Mouse (Mus musculus): ENCODE results near the gene Slc7a10. TPM values are rescaled to one million over a fixed set of nuclear protein-coding genes. Genes with fewer than 3 reads are reported as not detected.

The Slc7a10 gene
- polyA plus RNA-seq (2016; fragmentation: Nextera tagmentation; extraction: Ambion mirVana), result 1.5 and 1.6 TPM in 2 replicates

DNA sequence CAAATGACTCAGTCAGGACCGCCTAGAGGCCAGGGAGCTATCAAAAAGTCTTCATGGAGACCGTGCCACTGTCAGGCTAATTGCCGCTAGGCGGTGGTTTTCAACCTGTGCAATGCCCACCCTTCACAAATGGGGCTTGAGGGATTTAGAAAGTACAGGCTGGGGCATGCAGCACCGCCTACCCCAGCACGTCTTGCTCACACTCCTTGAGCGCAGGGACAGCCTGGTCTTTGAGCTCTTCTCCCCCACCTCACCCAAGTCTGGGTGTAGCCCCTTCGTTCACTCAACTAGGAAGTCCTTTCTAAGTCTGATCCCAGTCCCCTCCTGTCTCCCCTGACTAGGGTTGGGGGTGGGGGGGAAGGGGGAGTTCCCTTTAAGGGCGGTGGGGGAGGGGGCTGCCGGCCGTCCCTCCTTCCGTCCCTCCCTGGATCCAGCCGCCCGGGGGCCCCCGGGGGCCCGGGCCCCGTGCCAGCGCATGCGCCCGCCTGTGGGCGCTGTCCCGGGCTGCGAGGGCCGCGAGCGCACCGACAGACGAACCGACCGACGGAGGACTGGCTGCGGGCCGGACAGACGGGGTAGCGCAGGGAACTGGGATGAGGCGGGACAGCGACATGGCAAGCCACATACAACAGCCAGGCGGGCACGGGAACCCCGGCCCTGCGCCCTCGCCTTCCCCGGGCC, at the start of gene Slc7a10:
Gene Slc7a10 (plus strand): TSS at position 497 of the 681 bp plus-strand sequence.
- WGBS, result 1% methylated on average over 41 of the region's 43 CpGs
- peaks cover 18% of the 10 kb centered on the region for H3K4me1 ChIP-seq
- H3K9ac ChIP-seq, result peak within 1 kb of the TSS; percentile 36
- 0 out of 2 replicates have a peak, but pooled peaks have one; percentile 14 for ATAC-seq (ENCODE audit: low FRiP score)
- 0 out of 2 replicates have a peak, but pooled peaks cover 7% of the 10 kb centered on the region for H3K9me3 ChIP-seq
- peak within 1 kb of the TSS; percentile 60 for H3K4me2 ChIP-seq
- peak within 1 kb of the TSS; percentile 35 for H3K4me3 ChIP-seq (replicated peaks)
- H3K27ac ChIP-seq, result no peak within 1 kb of the TSS
- H3K27me3 ChIP-seq, result peaks cover 51% of the 10 kb centered on the region
- no peaks in the 10 kb centered on the region for H3K36me3 ChIP-seq (replicated peaks)

DNA sequence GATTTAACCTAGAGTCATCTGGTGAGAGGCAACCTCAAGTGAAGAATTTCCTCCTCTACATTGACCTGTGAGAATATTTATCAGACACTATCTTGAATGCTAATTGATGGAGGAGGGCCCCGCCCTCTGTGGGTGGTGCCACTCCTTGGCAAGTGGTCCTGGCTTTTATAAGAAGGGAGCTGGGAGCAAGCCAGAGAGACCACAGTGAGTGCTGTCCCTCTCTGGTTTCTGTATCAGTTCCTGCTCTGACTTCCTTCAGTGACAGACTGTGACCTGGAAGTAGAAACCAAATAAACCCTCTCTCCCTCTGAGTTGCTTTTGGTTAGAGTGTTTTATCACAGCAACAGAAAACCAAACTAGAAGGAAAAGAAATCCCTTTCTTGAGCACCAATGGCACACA, 48.7 kb upstream of the Slc7a10 start:
- no peaks in the 10 kb centered on the region for H3K9me3 ChIP-seq
- H3K9ac ChIP-seq, result no peak overlapping the region
- no peaks in the 10 kb centered on the region for H3K4me1 ChIP-seq
- 0 out of 2 replicates have a peak, but pooled peaks cover 7% of the 10 kb centered on the region for H3K27me3 ChIP-seq
- no peak for ATAC-seq (ENCODE audit: low FRiP score)
- H3K4me3 ChIP-seq (replicated peaks), result no peak overlapping the region
- H3K27ac ChIP-seq, result no peak overlapping the region
- H3K36me3 ChIP-seq (replicated peaks), result no peaks in the 10 kb centered on the region
- H3K4me2 ChIP-seq, result no peak overlapping the region
- 71% methylated on average over 1 of the region's 1 CpGs for WGBS

DNA sequence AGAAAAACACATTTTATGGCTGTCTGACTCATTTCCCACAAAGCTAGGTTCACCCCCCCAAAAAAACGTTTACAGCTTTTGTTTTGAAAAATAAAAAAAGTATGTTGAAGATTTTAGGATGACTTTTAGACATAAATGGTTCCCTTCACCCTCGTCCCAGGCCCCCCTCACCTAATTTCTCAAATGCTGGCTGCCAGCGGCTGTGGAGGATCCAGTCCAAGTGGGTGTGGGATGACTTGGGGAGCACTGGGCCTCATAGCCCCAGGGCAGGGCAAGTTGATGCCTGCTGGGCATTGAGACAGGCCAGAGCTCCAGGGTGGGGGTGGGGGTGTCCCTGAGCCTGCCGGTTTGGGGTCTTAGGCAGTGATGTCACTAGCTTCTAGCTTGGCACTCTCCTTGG, 47.7 kb upstream of the Slc7a10 start:
- WGBS, result 71% methylated on average over 4 of the region's 4 CpGs
- H3K36me3 ChIP-seq (replicated peaks), result no peaks in the 10 kb centered on the region
- no peak overlapping the region for H3K4me3 ChIP-seq (replicated peaks)
- H3K4me1 ChIP-seq, result no peaks in the 10 kb centered on the region
- H3K4me2 ChIP-seq, result no peak overlapping the region
- no peak overlapping the region for H3K27ac ChIP-seq
- H3K9me3 ChIP-seq, result no peaks in the 10 kb centered on the region
- H3K9ac ChIP-seq, result no peak overlapping the region
- H3K27me3 ChIP-seq, result 0 out of 2 replicates have a peak, but pooled peaks cover 7% of the 10 kb centered on the region
- ATAC-seq (ENCODE audit: low FRiP score), result no peak

- Histone ChIP-seq H3K9me3 (no peaks in the 10 kb centered on the region), H3K4me1 (no peaks in the 10 kb centered on the region), H3K27me3 (0 out of 2 replicates have a peak, but pooled peaks cover 7% of the 10 kb centered on the region), H3K4me3 (replicated peaks) (no peak overlapping the region), H3K36me3 (replicated peaks) (no peaks in the 10 kb centered on the region), H3K9ac (no peak overlapping the region), H3K27ac (no peak overlapping the region), H3K4me2 (no peak overlapping the region)
- no peak for ATAC-seq (ENCODE audit: low FRiP score)
- WGBS, result 81% methylated on average over 5 of the region's 5 CpGs
Measured at GRCm38 (mm10) chr7:35139880-35140279, 46.3 kb upstream of the Slc7a10 start.

DNA sequence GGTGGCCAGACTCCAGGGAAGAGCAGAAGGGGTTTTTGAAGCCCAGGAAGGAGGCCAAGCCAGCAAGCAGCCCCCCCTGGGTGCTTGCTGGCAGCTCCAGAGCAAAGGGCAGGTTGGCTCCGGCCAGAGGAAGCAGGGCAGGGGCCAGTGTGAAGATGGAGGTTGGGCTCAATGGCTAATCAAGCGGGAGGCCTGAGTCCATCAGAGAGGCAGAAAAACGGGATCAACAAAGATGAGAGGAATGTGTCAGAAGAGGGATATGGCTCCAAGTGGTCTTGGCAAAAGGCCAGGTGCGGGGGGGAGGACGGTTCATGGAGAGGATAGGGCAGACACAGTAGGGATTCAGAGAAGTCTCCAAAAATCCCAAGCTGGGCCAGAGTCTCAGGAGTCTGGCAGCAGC, 44.7 kb upstream of the Slc7a10 start:
- H3K27me3 ChIP-seq, result 0 out of 2 replicates have a peak, but pooled peaks cover 3% of the 10 kb centered on the region
- no peak overlapping the region for H3K4me3 ChIP-seq (replicated peaks)
- ATAC-seq (ENCODE audit: low FRiP score), result no peak
- H3K9ac ChIP-seq, result no peak overlapping the region
- H3K27ac ChIP-seq, result no peak overlapping the region
- 77% methylated on average over 5 of the region's 5 CpGs for WGBS
- H3K4me1 ChIP-seq, result no peaks in the 10 kb centered on the region
- no peak overlapping the region for H3K4me2 ChIP-seq
- no peaks in the 10 kb centered on the region for H3K36me3 ChIP-seq (replicated peaks)
- no peaks in the 10 kb centered on the region for H3K9me3 ChIP-seq

- Histone ChIP-seq H3K9me3 (no peaks in the 10 kb centered on the region), H3K27ac (no peak overlapping the region), H3K4me2 (no peak overlapping the region), H3K36me3 (replicated peaks) (no peaks in the 10 kb centered on the region), H3K9ac (no peak overlapping the region), H3K4me3 (replicated peaks) (no peak overlapping the region), H3K4me1 (peaks cover 2% of the 10 kb centered on the region; the same call in 1 of the 2 replicates), H3K27me3 (0 out of 2 replicates have a peak, but pooled peaks cover 3% of the 10 kb centered on the region)
- no peak for ATAC-seq (ENCODE audit: low FRiP score)
- WGBS, result 82% methylated on average over 8 of the region's 8 CpGs
Measured at GRCm38 (mm10) chr7:35142522-35142921, 43.7 kb upstream of the Slc7a10 start.

DNA sequence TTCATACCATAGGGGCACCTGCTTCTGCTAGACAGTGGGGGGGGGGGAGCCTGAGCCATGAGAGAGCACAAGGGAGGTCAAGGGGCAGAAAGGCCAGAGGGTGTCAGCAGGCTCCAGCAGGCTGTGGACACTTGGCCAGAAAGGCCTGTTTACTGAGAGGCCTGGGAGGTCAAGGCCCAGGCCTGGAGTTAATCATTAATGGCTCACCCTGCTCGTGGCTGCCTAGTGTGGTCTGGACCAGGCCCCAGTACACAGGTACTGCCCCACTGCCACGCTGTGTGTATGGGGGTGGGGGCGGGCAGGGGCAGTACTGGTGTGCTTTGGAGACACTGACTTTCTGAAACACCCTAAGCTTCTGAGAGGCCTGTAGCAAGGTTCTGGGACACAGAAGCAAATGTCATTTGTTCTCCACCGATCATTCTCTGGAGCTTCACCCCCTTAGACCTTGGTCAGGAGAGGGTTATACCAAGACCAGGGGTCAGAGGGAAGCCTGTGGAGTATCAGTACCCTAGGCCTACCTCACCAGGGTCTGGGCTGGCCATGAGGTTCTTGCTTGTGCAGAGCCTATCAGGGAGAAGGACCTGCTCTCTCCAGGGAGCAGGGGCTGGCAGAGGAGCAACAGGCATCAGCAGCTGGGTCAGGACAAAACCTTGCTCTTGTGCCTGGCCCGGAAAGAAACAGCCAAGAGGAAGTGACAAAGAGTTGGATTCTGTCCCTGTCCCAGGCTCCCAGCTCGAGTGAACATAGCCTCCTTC, 42.1 kb upstream of the Slc7a10 start:
- Histone ChIP-seq H3K36me3 (replicated peaks) (no peaks in the 10 kb centered on the region), H3K4me2 (no peak overlapping the region), H3K4me1 (peaks cover 6% of the 10 kb centered on the region; the same call in 1 of the 2 replicates), H3K4me3 (replicated peaks) (no peak overlapping the region), H3K9me3 (no peaks in the 10 kb centered on the region), H3K27me3 (no peaks in the 10 kb centered on the region), H3K27ac (no peak overlapping the region), H3K9ac (no peak overlapping the region)
- WGBS, result 61% methylated on average over 6 of the region's 6 CpGs
- ATAC-seq (ENCODE audit: low FRiP score), result no peak

- Histone ChIP-seq H3K4me3 (replicated peaks) (no peak overlapping the region), H3K9ac (no peak overlapping the region), H3K9me3 (no peaks in the 10 kb centered on the region), H3K27me3 (no peaks in the 10 kb centered on the region), H3K36me3 (replicated peaks) (no peaks in the 10 kb centered on the region), H3K4me2 (no peak overlapping the region), H3K27ac (no peak overlapping the region), H3K4me1 (peaks cover 6% of the 10 kb centered on the region; the same call in 1 of the 2 replicates)
- ATAC-seq (ENCODE audit: low FRiP score), result no peak
- WGBS, result 90% methylated on average over 9 of the region's 9 CpGs
Measured at GRCm38 (mm10) chr7:35145068-35145467, 41.1 kb upstream of the Slc7a10 start.

GRCm38 (mm10) chr7:35146269-35146668, 39.9 kb upstream of the Slc7a10 start:
- peaks cover 6% of the 10 kb centered on the region; the same call in 1 of the 2 replicates for H3K4me1 ChIP-seq
- 88% methylated on average over 10 of the region's 10 CpGs for WGBS

GRCm38 (mm10) chr7:35149616-35150433, 36.4 kb upstream of the Slc7a10 start:
- Histone ChIP-seq H3K36me3 (replicated peaks) (no peaks in the 10 kb centered on the region), H3K27ac (no peak overlapping the region), H3K4me3 (replicated peaks) (no peak overlapping the region), H3K4me2 (no peak overlapping the region), H3K27me3 (no peaks in the 10 kb centered on the region), H3K9me3 (no peaks in the 10 kb centered on the region), H3K9ac (no peak overlapping the region), H3K4me1 (peaks cover 6% of the 10 kb centered on the region; the same call in 1 of the 2 replicates)
- WGBS, result 77% methylated on average over 15 of the region's 15 CpGs
- no peak for ATAC-seq (ENCODE audit: low FRiP score)

More at GRCm38 (mm10) chr7:35146269-35146668, 39.9 kb upstream of the Slc7a10 start:
- Histone ChIP-seq H3K4me3 (replicated peaks) (no peak overlapping the region), H3K36me3 (replicated peaks) (no peaks in the 10 kb centered on the region), H3K9me3 (no peaks in the 10 kb centered on the region), H3K27ac (no peak overlapping the region), H3K27me3 (no peaks in the 10 kb centered on the region), H3K4me2 (no peak overlapping the region), H3K9ac (no peak overlapping the region)
- no peak for ATAC-seq (ENCODE audit: low FRiP score)

GRCm38 (mm10) chr7:35150860-35151259, 35.3 kb upstream of the Slc7a10 start:
- H3K4me2 ChIP-seq, result no peak overlapping the region
- no peaks in the 10 kb centered on the region for H3K36me3 ChIP-seq (replicated peaks)
- WGBS, result 85% methylated on average over 5 of the region's 5 CpGs
- no peak overlapping the region for H3K4me3 ChIP-seq (replicated peaks)
- H3K27me3 ChIP-seq, result no peaks in the 10 kb centered on the region
- no peaks in the 10 kb centered on the region for H3K9me3 ChIP-seq
- no peak overlapping the region for H3K9ac ChIP-seq
- peaks cover 6% of the 10 kb centered on the region; the same call in 1 of the 2 replicates for H3K4me1 ChIP-seq
- ATAC-seq (ENCODE audit: low FRiP score), result no peak
- no peak overlapping the region for H3K27ac ChIP-seq

- peaks cover 6% of the 10 kb centered on the region; the same call in 1 of the 2 replicates for H3K27me3 ChIP-seq
- H3K9me3 ChIP-seq, result no peaks in the 10 kb centered on the region
- H3K4me3 ChIP-seq (replicated peaks), result no peak overlapping the region
- 78% methylated on average over 12 of the region's 12 CpGs for WGBS
- no peak overlapping the region for H3K4me2 ChIP-seq
- H3K36me3 ChIP-seq (replicated peaks), result no peaks in the 10 kb centered on the region
- no peaks in the 10 kb centered on the region for H3K4me1 ChIP-seq
- ATAC-seq (ENCODE audit: low FRiP score), result no peak
- no peak overlapping the region for H3K9ac ChIP-seq
- no peak overlapping the region for H3K27ac ChIP-seq
Measured at GRCm38 (mm10) chr7:35154449-35154848, 31.7 kb upstream of the Slc7a10 start.

Measured in forebrain, embryonic 12.5 days (tissue).